Mouse (Mus musculus): Measurements from ENCODE around the gene Clec1b. TPM values are rescaled to one million over a fixed set of nuclear protein-coding genes. Genes with fewer than 3 reads are reported as not detected.

The Clec1b gene
- total RNA-seq, 2 experiments from 2014 or later, result 1.4 to 2.0 TPM

- DNase-seq (ENCODE audit: low spot score in 2 of 2), result no peak
These were observed 10.2 kb downstream of the Clec1b start for GRCm38 (mm10) chr6:129407324-129407723.

GRCm38 (mm10) chr6:129408562-129408961 is 11.5 kb downstream of the Clec1b start, which contains the start of gene Clec9a:
Gene Clec9a (plus strand): TSS chr6:129408862.
- no peak for DNase-seq (ENCODE audit: low spot score in 2 of 2)

- DNase-seq (ENCODE audit: low spot score in 2 of 2), result no peak
These were observed 17.1 kb downstream of the Clec1b start for GRCm38 (mm10) chr6:129414177-129414576.

- no peak for DNase-seq (ENCODE audit: low spot score in 2 of 2)
These were observed 25.2 kb downstream of the Clec1b start for GRCm38 (mm10) chr6:129422311-129422710.

GRCm38 (mm10) chr6:129423040-129423733 is 26.1 kb downstream of the Clec1b start:
- peak in 1 of 2 experiments; percentile 10 for DNase-seq (ENCODE audit: low spot score in 2 of 2)

GRCm38 (mm10) chr6:129423734-129424072 is 26.6 kb downstream of the Clec1b start:
- DNase-seq (ENCODE audit: low spot score in 2 of 2), result peak; percentile 78 to 82

- no peak for DNase-seq (ENCODE audit: low spot score in 2 of 2)
These were observed 28.1 kb downstream of the Clec1b start for GRCm38 (mm10) chr6:129425217-129425616.

- DNase-seq (ENCODE audit: low spot score in 2 of 2), result no peak
These were observed 28.7 kb downstream of the Clec1b start for GRCm38 (mm10) chr6:129425812-129426211.

- no peak for DNase-seq (ENCODE audit: low spot score in 2 of 2)
These were observed 30.2 kb downstream of the Clec1b start for GRCm38 (mm10) chr6:129427281-129427680.

- DNase-seq (ENCODE audit: low spot score in 2 of 2), result no peak
These were observed 37.1 kb downstream of the Clec1b start for GRCm38 (mm10) chr6:129434239-129434638.

- no peak for DNase-seq (ENCODE audit: low spot score in 2 of 2)
These were observed 38.9 kb downstream of the Clec1b start for GRCm38 (mm10) chr6:129436025-129436424.

- no peak for DNase-seq (ENCODE audit: low spot score in 2 of 2)
These were observed 40.9 kb downstream of the Clec1b start for GRCm38 (mm10) chr6:129438033-129438432.

- no peak for DNase-seq (ENCODE audit: low spot score in 2 of 2)
These were observed 52.6 kb downstream of the Clec1b start for GRCm38 (mm10) chr6:129449743-129450142.

- DNase-seq (ENCODE audit: low spot score in 2 of 2), result peak in 1 of 2 experiments; percentile 27
These were observed 54.4 kb downstream of the Clec1b start, which contains the start of gene Clec1a for GRCm38 (mm10) chr6:129451411-129452039. Gene Clec1a (minus strand): TSS chr6:129452000.

Other genes starting within 250 kb of the Clec1b start
- 10 to 100 TPM; 36.6 to 74.6 TPM for gene Clec2d, start 216.7 kb upstream of the Clec1b start, total RNA-seq (2021)
- gene Cd69, start 121.9 kb upstream of the Clec1b start, total RNA-seq (2021), result under 1 TPM in 1 of 2 experiments, not detected in 1; 0.42 TPM
- not detected for gene 4922502D21Rik, start 65.5 kb upstream of the Clec1b start, total RNA-seq (2021)
- gene Clec12a, start 54.6 kb upstream of the Clec1b start, total RNA-seq (2021), result 1 to 10 TPM in 1 of 2 experiments, under 1 TPM in 1; 0.70 to 3.4 TPM
- gene Clec12b, start 11.4 kb upstream of the Clec1b start, total RNA-seq (2021), result under 1 TPM; 0.22 to 0.30 TPM
- gene Clec9a, start 11.6 kb downstream of the Clec1b start, total RNA-seq (2021), result 1 to 10 TPM in 1 of 2 experiments, under 1 TPM in 1; 0.53 to 1.6 TPM
- gene Clec1a, start 54.7 kb downstream of the Clec1b start, total RNA-seq (2021), result 1 to 10 TPM; 4.0 to 4.5 TPM
- under 1 TPM in 1 of 2 experiments, not detected in 1; 0.80 TPM for gene Olr1, start 109.9 kb downstream of the Clec1b start, total RNA-seq (2021)
- not detected for gene Tmem52b, start 115.3 kb downstream of the Clec1b start, total RNA-seq (2021)
- 100 to 1,000 TPM; 283 to 313 TPM for gene Gabarapl1, start 135.9 kb downstream of the Clec1b start, total RNA-seq (2021)
- gene Klre1, start 180.6 kb downstream of the Clec1b start, total RNA-seq (2021), result under 1 TPM in 1 of 2 experiments, not detected in 1; 0.22 TPM
- under 1 TPM; 0.66 to 0.70 TPM for gene Klrd1, start 194.5 kb downstream of the Clec1b start, total RNA-seq (2021)
- gene Klrk1, start 226.6 kb downstream of the Clec1b start, total RNA-seq (2021), result under 1 TPM; 0.96 TPM
- gene Klrc3, start 246.0 kb downstream of the Clec1b start, total RNA-seq (2021), result under 1 TPM in 1 of 2 experiments, not detected in 1; 0.63 TPM

Data from adrenal gland, adult 18-20 months (tissue).